Mouse (Mus musculus): ENCODE results near the gene Clec4b2. TPM values are rescaled to one million over a fixed set of nuclear protein-coding genes. Genes with fewer than 3 reads are reported as not detected.

Clec4b2 gene
- total RNA-seq, 2 experiments from 2014 or later = not detected

Other genes starting within 250 kb of the Clec4b2 start
- 1 to 10 TPM in 1 of 2 experiments, under 1 TPM in 1; 0.69 to 1.6 TPM for gene Clec4a3, start 220.4 kb upstream of the Clec4b2 start, total RNA-seq (2021)
- not detected for gene Clec4a4, start 182.5 kb upstream of the Clec4b2 start, total RNA-seq (2021)
- not detected for gene Clec4b1, start 122.9 kb upstream of the Clec4b2 start, total RNA-seq (2021)
- 1 to 10 TPM; 1.7 to 2.7 TPM for gene Clec4a2, start 66.5 kb upstream of the Clec4b2 start, total RNA-seq (2021)
- not detected for gene Clec4n, start 57.0 kb downstream of the Clec4b2 start, total RNA-seq (2021)
- gene Clec4d, start 89.2 kb downstream of the Clec4b2 start, total RNA-seq (2021) = not detected
- gene Clec4e, start 117.0 kb downstream of the Clec4b2 start, total RNA-seq (2021) = not detected
- gene Vmn2r19, start 135.4 kb downstream of the Clec4b2 start, total RNA-seq (2021) = not detected
- not detected for gene Vmn2r20, start 245.2 kb downstream of the Clec4b2 start, total RNA-seq (2021)